Mouse (Mus musculus) ES-Bruce4 (cell line): Measurements from ENCODE around the gene Iqcj. TPM values are rescaled to one million over a fixed set of nuclear protein-coding genes. Genes with fewer than 3 reads are reported as not detected.

ENCODE experiments used
- H3K27ac ChIP-seq: 2 replicates; pipeline ENCODE4 v1.5.1; 2012; ENCODE audit warnings: low read length, inconsistent platforms; ENCODE audit not compliant: insufficient read depth
- H3K27me3 ChIP-seq: 2 replicates; pipeline ENCODE4 v1.6.1; 2012; ENCODE audit warnings: mild to moderate bottlenecking, low read length, inconsistent platforms; ENCODE audit not compliant: control insufficient read depth, poor library complexity, insufficient read depth, severe bottlenecking
- H3K36me3 ChIP-seq: 2 replicates; pipeline ENCODE4 v1.6.1; 2012; ENCODE audit warnings: inconsistent platforms, mild to moderate bottlenecking, low read length, moderate library complexity; ENCODE audit not compliant: control insufficient read depth, poor library complexity, insufficient read depth, severe bottlenecking
- H3K4me1 ChIP-seq: one replicate; pipeline ENCODE4 v1.8.1; 2011; ENCODE audit warnings: low read length; ENCODE audit not compliant: control insufficient read depth, insufficient read depth
- H3K4me3 ChIP-seq: 2 replicates; pipeline ENCODE4 v1.5.1; 2011; ENCODE audit warnings: low read depth, mild to moderate bottlenecking, low read length
- H3K9ac ChIP-seq: 2 replicates; pipeline ENCODE4 v1.6.1; 2012; ENCODE audit warnings: low read depth, mild to moderate bottlenecking, inconsistent platforms; ENCODE audit not compliant: poor library complexity, severe bottlenecking
- H3K9me3 ChIP-seq: replicated peaks from 2 replicates; pipeline ENCODE4 v1.6.1; 2012; ENCODE audit warnings: mild to moderate bottlenecking, low read length, inconsistent platforms; ENCODE audit not compliant: control insufficient read depth, poor library complexity, insufficient read depth, severe bottlenecking
- CTCF ChIP-seq: IDR thresholded peaks from one replicate; pipeline ENCODE4 v1.8.1; 2011; ENCODE audit warnings: low read depth, low read length
- EP300 ChIP-seq: IDR thresholded peaks from 2 replicates; pipeline ENCODE4 v1.6.1; 2011; ENCODE audit warnings: low read depth, low read length; ENCODE audit not compliant: insufficient read depth
- POLR2A ChIP-seq: IDR thresholded peaks from one replicate; pipeline ENCODE4 v1.8.1; 2011; ENCODE audit warnings: low read length; ENCODE audit not compliant: insufficient read depth
- polyA plus RNA-seq: library from polyadenylated mRNA; stranded (reverse); fragments of >200 nt; gene quantifications from 2 replicates; pipeline ENCODE4 v1.2.4, GENCODE M21; 2011; ENCODE audit warnings: low read depth; ENCODE audit not compliant: missing spikeins, insufficient read depth, insufficient read length

Gene Iqcj
- polyA plus RNA-seq, 1 experiment, result not detected

GRCm38 (mm10) chr3:67918634-67919259 is 26.7 kb downstream of the Iqcj start:
- TF ChIP-seq CTCF (no peak), POLR2A (no peak), EP300 (no peak)
- H3K4me1 ChIP-seq, result no peaks in the 10 kb centered on the region
- H3K27ac ChIP-seq, result no peak overlapping the region
- no peak overlapping the region for H3K4me3 ChIP-seq
- no peaks in the 10 kb centered on the region for H3K36me3 ChIP-seq
- H3K9me3 ChIP-seq, result no peaks in the 10 kb centered on the region
- no peak overlapping the region for H3K9ac ChIP-seq
- no peaks in the 10 kb centered on the region; the same call in 1 of the 2 replicates for H3K27me3 ChIP-seq

DNA sequence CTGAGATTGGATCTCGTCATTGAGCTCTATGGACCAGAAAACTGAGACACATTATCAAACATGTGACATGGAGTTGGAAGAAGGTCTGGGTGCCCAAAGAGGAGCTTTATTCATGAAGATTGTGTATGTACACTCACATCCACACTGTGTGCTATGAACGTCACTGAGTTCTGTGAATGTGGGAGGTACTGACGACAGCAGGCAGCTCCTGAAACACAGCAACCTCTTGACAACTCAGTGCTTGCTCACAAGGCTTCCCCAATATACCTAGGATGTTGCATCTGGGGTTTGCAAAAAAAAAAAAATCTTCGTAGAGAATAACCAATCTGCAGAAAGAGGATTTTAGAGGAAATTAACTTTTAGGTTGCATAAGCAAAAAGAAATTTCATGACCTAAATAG is 31.1 kb downstream of the Iqcj start:
- TF ChIP-seq EP300 (no peak), CTCF (no peak), POLR2A (no peak)
- Histone ChIP-seq H3K4me1 (no peaks in the 10 kb centered on the region), H3K9me3 (no peaks in the 10 kb centered on the region), H3K36me3 (no peaks in the 10 kb centered on the region), H3K9ac (no peak overlapping the region), H3K27me3 (no peaks in the 10 kb centered on the region; the same call in 1 of the 2 replicates), H3K4me3 (no peak overlapping the region), H3K27ac (no peak overlapping the region)

- TF ChIP-seq POLR2A (no peak), CTCF (no peak), EP300 (no peak)
- Histone ChIP-seq H3K27me3 (no peaks in the 10 kb centered on the region), H3K36me3 (no peaks in the 10 kb centered on the region)
These were observed 33.4 kb downstream of the Iqcj start for GRCm38 (mm10) chr3:67925453-67925852.

GRCm38 (mm10) chr3:67930424-67931133 is 38.6 kb downstream of the Iqcj start:
- Histone ChIP-seq H3K4me1 (no peaks in the 10 kb centered on the region), H3K4me3 (no peak overlapping the region), H3K9ac (no peak overlapping the region), H3K9me3 (no peaks in the 10 kb centered on the region), H3K27ac (no peak overlapping the region), H3K36me3 (no peaks in the 10 kb centered on the region), H3K27me3 (no peaks in the 10 kb centered on the region)
- TF ChIP-seq POLR2A (no peak), EP300 (no peak), CTCF (no peak)

More at GRCm38 (mm10) chr3:67925453-67925852, 33.4 kb downstream of the Iqcj start:
- Histone ChIP-seq H3K9me3 (no peaks in the 10 kb centered on the region), H3K4me1 (no peaks in the 10 kb centered on the region), H3K9ac (no peak overlapping the region), H3K27ac (no peak overlapping the region), H3K4me3 (no peak overlapping the region)

DNA sequence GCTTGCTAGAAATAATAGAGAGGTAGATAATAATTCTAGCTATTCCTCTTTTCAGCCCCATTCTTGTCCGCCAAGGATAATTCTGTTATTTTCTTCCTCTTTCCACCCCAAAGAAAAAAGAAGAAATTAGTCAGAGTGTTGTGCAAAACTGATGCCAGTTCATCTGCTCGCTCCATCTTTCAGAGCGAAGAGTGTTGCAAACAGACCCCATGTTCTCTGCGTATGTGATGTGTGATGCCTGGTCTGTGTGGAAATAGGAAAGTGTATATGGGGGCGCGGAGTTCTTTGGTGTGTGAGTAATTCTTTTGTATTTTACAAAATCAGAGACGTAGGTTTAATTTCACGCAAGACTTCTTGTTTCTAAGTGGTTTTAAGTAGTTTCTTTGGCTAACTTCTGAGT is 39.2 kb downstream of the Iqcj start:
- Histone ChIP-seq H3K9ac (no peak overlapping the region), H3K4me1 (no peaks in the 10 kb centered on the region), H3K27me3 (no peaks in the 10 kb centered on the region), H3K36me3 (no peaks in the 10 kb centered on the region), H3K4me3 (no peak overlapping the region), H3K27ac (no peak overlapping the region), H3K9me3 (no peaks in the 10 kb centered on the region)
- TF ChIP-seq CTCF, result no peak
- TF ChIP-seq POLR2A, result no peak
- no peak for TF ChIP-seq EP300

DNA sequence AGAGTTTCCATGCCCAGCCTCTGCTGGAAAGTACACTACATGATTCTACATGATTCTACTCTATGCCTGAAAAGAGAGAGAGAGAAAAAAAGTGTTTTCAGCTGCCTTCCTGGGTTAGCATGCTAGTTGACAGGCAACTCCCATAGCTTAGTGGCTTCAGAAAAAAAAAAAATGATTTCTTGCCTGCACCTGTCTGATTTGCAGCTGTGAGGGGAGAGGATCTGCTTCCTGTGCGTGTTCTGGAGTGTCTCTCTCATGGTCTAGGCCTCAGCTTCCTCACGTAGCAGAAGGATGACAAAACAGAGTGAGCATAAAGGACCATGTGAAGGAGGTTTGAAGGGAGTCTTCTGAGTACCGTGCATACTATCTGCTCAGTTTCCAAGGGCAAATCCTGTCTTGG is 39.9 kb downstream of the Iqcj start:
- Histone ChIP-seq H3K4me3 (no peak overlapping the region), H3K4me1 (no peaks in the 10 kb centered on the region), H3K9me3 (no peaks in the 10 kb centered on the region), H3K9ac (no peak overlapping the region), H3K27me3 (no peaks in the 10 kb centered on the region), H3K36me3 (no peaks in the 10 kb centered on the region), H3K27ac (no peak overlapping the region)
- no peak for TF ChIP-seq POLR2A
- TF ChIP-seq CTCF, result no peak
- no peak for TF ChIP-seq EP300
